Mouse (Mus musculus) heart, embryonic 16.5 days (tissue): ENCODE data around the gene Pitpnb. TPM values are rescaled to one million over a fixed set of nuclear protein-coding genes. Genes with fewer than 3 reads are reported as not detected.

Experiments used
- ATAC-seq: fragments of 200-750 bp; cut with Nextera tagmentation; replicated peaks from 2 replicates; pipeline ENCODE4 v1.8.0; 2017; ENCODE audit warnings: moderate number of reproducible peaks; ENCODE audit not compliant: insufficient read depth, low FRiP score; ENCODE audit errors: extremely low read depth
- H3K27ac ChIP-seq: fragments of 300-500 bp; sonication (generic); 2 replicates; pipeline ENCODE4 v1.5.1; 2014; ENCODE audit warnings: mild to moderate bottlenecking, low read length, control low read depth, moderate library complexity
- H3K27me3 ChIP-seq: fragments of 300-500 bp; sonication (generic); 2 replicates; pipeline ENCODE4 v1.6.1; 2014; ENCODE audit warnings: low read length, mixed read lengths; ENCODE audit not compliant: control insufficient read depth, insufficient read depth
- H3K36me3 ChIP-seq: fragments of 300-500 bp; sonication (generic); 2 replicates; pipeline ENCODE4 v1.6.1; 2014; ENCODE audit not compliant: control insufficient read depth, insufficient read depth
- H3K4me1 ChIP-seq: fragments of 300-500 bp; sonication (generic); 2 replicates; pipeline ENCODE4 v1.6.1; 2014; ENCODE audit warnings: low read length, mixed read lengths; ENCODE audit not compliant: control insufficient read depth, insufficient read depth
- H3K4me2 ChIP-seq: fragments of 300-500 bp; sonication (generic); 2 replicates; pipeline ENCODE4 v1.6.1; 2014; ENCODE audit warnings: low read depth, mild to moderate bottlenecking, control low read depth, low read length
- H3K4me3 ChIP-seq: fragments of 300-500 bp; sonication (generic); 2 replicates; pipeline ENCODE4 v1.5.1; 2014; ENCODE audit warnings: mild to moderate bottlenecking, control low read depth, low read length
- H3K9ac ChIP-seq: fragments of 300-500 bp; sonication (generic); 2 replicates; pipeline ENCODE4 v1.6.1; 2014; ENCODE audit warnings: low read length, control low read depth
- H3K9me3 ChIP-seq: fragments of 300-500 bp; sonication (generic); replicated peaks from 2 replicates; pipeline ENCODE4 v1.6.1; 2016; ENCODE audit warnings: low read length; ENCODE audit not compliant: control insufficient read depth
- WGBS: fragments of 180-500 bp; shearing (Covaris S2); extraction: QIAGEN DNeasy Blood & Tissue Kit; methylation state at CpG from one replicate; pipeline ENCODE4 v1.1.7; 2014; 5-methylcytosine and 5-hydroxymethylcytosine counted together
- polyA plus RNA-seq: library from polyadenylated mRNA; unstranded; fragments of >200 nt; fragmentation: Nextera tagmentation; extraction: Ambion mirVana; gene quantifications from 2 replicates; pipeline ENCODE4 v1.2.1, GENCODE M21; 2015

Gene Pitpnb
- polyA plus RNA-seq, 1 experiment from 2014 or later: 84.5 TPM

DNA sequence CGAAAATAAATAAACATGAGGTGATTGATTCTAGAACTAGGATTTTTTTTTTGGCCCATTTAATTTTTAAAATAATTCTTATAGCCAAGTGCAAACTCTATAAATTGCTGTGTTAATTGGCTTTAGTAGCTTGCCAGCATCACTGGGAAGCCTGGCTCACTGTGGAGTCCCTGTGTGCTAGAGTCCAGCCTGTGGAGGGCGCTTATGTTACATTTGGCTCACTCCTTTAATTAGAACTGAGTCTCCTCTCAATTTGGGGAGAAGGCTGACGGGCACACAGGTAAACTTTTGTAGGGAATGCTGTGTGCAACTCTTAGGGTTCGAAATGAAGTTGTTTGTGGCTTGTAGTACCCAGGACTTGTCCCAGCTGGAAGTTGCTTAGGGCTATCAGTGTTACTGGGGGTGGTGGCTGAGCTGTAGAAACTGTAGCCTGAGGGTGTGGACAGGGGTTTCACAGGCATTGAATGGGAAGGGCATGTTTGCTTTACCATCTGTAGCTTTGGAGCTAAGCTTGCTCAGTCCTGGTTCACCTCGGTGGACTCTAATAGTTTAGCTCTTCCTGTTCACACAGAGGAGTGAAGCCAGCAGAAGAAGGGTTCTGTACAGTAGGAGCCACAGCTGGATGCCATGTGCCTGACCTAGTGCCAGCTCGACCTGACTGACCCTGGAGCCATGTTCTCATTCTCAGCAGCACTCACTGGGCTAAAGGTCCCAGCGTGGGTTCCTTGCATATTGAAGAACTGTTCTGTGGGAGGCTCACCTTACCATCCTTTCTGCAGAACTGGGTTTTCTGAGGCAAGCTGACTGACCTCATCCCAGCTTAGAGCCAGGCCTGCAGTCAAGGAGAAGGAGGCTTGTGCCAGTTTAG lies 47.8 kb downstream of the Pitpnb start:
- Histone ChIP-seq H3K9ac (no peak overlapping the region), H3K9me3 (no peaks in the 10 kb centered on the region), H3K4me2 (no peak overlapping the region), H3K4me1 (no peaks in the 10 kb centered on the region), H3K36me3 (peaks cover 42% of the 10 kb centered on the region), H3K27me3 (no peaks in the 10 kb centered on the region), H3K4me3 (no peak overlapping the region), H3K27ac (no peak overlapping the region)
- 74% methylated on average over 7 of the region's 7 CpGs for WGBS
- ATAC-seq: no peak

DNA sequence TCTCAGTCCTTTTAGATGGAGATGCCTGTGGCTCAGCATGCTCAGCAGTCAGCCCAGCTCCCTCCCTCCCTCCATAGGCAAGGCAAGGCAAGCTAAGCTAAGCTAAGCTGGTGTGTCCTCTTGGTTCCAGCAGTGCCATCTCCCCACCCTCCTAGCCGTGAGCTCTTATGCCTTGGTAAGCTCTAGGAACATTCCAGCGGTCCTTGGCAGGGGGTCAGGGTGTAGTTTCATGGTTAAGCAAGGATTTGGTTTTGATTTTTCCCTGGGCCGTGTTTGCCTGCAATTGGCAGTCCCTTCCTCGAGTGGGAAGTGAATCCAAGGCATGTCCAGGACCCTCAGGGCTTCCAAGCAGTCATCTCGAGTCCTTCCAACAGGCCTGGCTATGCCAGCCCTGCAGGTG lies 52.8 kb downstream of the Pitpnb start:
- Histone ChIP-seq H3K27ac (no peak overlapping the region), H3K4me3 (no peak overlapping the region), H3K9me3 (no peaks in the 10 kb centered on the region), H3K4me1 (no peaks in the 10 kb centered on the region), H3K27me3 (no peaks in the 10 kb centered on the region), H3K9ac (no peak overlapping the region), H3K4me2 (no peak overlapping the region), H3K36me3 (peaks cover 66% of the 10 kb centered on the region)
- WGBS: 78% methylated on average over 5 of the region's 5 CpGs
- ATAC-seq: no peak

DNA sequence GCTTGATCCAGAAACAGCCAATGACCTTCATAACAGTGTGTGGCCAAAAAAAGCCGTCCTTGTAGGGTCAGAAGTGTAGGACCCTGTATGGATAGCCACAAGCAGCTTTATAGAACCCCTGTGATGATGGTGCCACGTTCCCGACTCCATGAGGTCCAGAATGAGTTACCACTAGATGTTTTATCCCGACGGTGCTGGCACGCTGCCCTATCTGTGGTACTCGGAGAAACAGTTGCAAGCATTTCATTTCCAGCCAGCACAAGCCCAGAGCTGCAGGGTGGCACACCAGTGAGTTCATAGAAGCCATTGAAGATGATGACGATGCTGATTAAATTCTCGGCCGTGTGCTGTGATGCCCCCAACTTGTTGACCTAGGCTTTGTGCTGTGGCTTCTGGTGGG lies 60.3 kb downstream of the Pitpnb start:
- H3K4me2 ChIP-seq: no peak overlapping the region
- peaks cover 21% of the 10 kb centered on the region for H3K36me3 ChIP-seq
- ATAC-seq: no peak
- no peak overlapping the region for H3K27ac ChIP-seq
- no peak overlapping the region for H3K4me3 ChIP-seq
- H3K9me3 ChIP-seq: no peaks in the 10 kb centered on the region
- 47% methylated on average over 10 of the region's 10 CpGs for WGBS
- H3K27me3 ChIP-seq: no peaks in the 10 kb centered on the region
- no peak overlapping the region for H3K9ac ChIP-seq
- H3K4me1 ChIP-seq: peaks cover 27% of the 10 kb centered on the region

DNA sequence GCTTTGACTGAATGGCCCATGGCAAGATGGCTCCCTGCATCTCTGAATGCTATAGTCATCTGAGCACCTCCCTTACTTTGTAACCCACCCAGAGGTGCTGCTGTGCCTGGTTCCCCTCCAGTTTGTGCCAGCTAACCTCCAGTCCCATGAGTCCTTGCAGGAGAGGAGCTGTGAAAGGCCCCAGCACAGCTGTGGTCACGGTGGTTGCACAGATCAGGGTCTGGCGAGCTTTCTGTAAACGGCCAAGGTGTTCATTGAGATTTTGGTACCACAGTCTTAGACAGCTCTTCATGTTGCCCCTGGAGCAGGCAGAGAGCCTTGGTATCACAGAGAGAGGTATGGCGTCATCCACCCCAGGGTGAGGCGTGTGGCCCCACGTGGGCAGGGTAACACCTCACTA lies 60.9 kb downstream of the Pitpnb start:
- H3K4me2 ChIP-seq: no peak overlapping the region
- no peak overlapping the region for H3K9ac ChIP-seq
- 78% methylated on average over 6 of the region's 6 CpGs for WGBS
- no peaks in the 10 kb centered on the region for H3K27me3 ChIP-seq
- no peak overlapping the region for H3K4me3 ChIP-seq
- peaks cover 28% of the 10 kb centered on the region for H3K4me1 ChIP-seq
- H3K27ac ChIP-seq: no peak overlapping the region
- H3K9me3 ChIP-seq: no peaks in the 10 kb centered on the region
- peaks cover 18% of the 10 kb centered on the region for H3K36me3 ChIP-seq
- ATAC-seq: no peak

DNA sequence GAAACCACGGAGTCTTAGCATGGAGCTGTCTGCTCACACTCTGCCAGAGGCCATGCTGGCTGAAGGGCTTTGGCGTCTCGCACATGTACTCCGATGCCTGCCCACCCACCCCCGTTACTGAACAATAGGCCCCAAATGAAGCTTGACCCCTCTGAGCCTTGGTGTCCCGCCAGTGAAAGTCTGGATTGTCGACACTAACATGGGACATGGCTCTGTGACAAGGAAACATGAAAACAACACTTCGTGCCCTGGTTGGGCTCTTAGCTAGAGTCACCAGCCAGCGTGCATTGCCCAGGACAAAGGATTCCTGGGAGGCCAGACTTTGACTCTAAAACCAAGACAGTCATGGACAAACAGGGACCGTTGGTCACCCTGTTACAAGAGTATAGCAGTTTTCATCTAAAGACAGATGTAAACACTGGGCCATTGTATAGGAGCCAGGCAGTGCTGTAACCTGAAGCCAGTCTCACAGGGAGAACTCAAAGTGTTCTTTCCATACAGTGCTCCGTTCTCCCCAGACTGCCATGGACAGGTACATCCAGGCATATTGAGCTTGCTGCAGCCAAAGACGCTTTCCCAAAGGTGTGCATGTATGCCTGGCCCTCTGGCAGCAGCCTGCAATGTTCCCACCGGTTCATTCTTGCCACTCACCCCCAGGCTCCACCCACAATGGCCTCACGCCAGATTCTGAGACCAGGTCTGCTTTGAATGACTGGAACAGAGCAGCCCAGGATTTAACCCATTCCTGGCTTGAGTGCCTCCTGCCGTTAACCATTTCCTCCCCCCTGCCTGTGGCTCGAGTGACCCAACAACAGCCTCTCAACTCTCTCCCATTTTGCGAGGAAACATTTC lies 63.0 kb downstream of the Pitpnb start:
- WGBS: 16% methylated on average over 17 of the region's 17 CpGs
- peak; percentile 80 for ATAC-seq
- Histone ChIP-seq H3K4me3 (peak overlapping the region; percentile 0; the same call in 1 of the 2 replicates), H3K9ac (no peak overlapping the region), H3K4me1 (peaks cover 32% of the 10 kb centered on the region), H3K27me3 (peaks cover 5% of the 10 kb centered on the region; the same call in 1 of the 2 replicates), H3K9me3 (no peaks in the 10 kb centered on the region), H3K36me3 (no peaks in the 10 kb centered on the region), H3K27ac (peak overlapping the region; percentile 28; the same call in 1 of the 2 replicates), H3K4me2 (peak overlapping the region; percentile 50)

DNA sequence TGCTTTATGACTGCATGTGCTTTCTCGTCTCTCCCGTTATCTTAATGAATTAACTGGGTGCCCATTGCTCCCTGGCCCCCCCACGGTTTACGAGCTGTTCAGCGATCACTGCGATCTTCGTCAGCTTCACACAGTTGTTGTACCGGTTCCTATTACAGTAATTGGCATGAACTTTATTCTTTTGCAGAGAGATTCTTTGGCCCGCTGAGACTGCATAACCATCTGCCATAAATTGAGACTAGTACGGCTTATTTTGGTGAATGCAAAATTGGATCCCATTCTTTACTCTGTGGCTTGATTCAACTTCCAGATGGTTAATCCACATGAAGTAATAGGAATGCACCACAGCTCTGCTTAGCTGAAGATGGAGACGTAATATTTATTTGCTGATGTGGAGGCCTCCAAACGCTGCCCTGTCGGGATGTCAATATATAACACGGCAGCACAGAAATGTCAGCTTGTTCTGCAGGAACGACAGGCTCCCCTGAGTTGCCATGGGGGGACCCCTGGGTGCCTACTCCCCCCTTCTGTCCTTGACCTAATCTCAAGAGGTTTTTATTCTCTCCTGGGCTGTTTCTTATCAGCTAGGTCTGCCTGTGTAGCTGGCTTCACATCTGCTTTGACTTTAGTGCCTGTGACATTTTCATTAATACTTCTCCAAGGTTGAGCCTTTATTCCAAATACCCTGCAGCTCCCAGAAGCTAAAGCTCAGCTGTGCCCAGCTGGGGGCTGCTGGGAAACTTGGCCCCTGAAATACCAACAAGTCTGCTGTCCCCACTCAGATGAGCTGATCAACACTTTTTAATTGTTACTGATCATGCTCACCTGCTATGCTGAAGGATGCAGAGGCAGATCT lies 63.9 kb downstream of the Pitpnb start:
- 22% methylated on average over 15 of the region's 15 CpGs for WGBS
- Histone ChIP-seq H3K9me3 (no peaks in the 10 kb centered on the region), H3K4me3 (peak overlapping the region; percentile 0; the same call in 1 of the 2 replicates), H3K36me3 (no peaks in the 10 kb centered on the region), H3K4me1 (peaks cover 32% of the 10 kb centered on the region), H3K27me3 (peaks cover 5% of the 10 kb centered on the region; the same call in 1 of the 2 replicates), H3K9ac (no peak overlapping the region), H3K4me2 (peak overlapping the region; percentile 50), H3K27ac (no peak overlapping the region)
- ATAC-seq: no peak

DNA sequence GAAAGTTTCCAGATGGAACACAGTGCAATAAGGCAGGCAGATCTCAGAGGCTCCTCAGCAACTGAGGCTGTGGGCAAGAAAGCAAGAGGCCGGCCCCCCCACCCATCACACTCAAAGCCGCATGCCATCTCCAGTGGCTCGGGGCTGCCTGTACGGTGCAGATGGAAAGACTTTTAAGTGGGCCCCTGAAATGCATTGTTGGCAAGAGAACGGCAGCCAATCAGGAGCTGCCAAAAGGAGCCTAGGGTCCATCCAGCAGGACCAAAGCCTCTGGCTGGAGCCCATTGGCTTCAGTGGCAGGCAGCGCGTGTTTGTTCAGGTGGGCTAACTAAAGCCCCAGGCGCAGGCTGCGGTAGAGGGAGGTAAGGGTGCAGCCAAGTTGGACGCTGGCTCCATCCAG lies 65.2 kb downstream of the Pitpnb start:
- Histone ChIP-seq H3K27ac (no peak overlapping the region), H3K4me1 (peaks cover 31% of the 10 kb centered on the region)
- no peak for ATAC-seq

DNA sequence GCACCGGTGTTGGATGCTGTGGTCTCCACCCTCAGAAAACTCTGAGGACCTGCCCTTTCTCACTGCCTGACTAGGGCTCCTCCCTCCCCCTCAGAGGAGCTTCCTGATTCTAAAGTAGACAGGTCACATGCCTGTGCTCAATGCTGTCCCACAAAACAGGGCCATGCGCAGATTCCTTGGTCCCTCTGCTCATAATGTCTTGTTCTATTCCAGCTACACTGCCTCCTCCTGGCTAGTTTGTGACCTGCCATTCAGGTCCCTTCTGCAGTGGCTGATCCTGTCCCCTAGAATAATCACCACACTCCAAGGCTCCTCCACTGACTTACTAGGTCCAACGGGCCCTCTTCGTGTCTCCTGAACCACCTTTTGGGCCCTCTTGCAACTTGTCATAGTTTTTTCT lies 65.6 kb downstream of the Pitpnb start:
- peaks cover 27% of the 10 kb centered on the region for H3K4me1 ChIP-seq
- WGBS: 67% methylated on average over 4 of the region's 4 CpGs

More for the DNA sequence above, 65.2 kb downstream of the Pitpnb start:
- no peaks in the 10 kb centered on the region for H3K9me3 ChIP-seq
- no peak overlapping the region for H3K9ac ChIP-seq
- H3K4me2 ChIP-seq: no peak overlapping the region
- 46% methylated on average over 10 of the region's 10 CpGs for WGBS
- H3K36me3 ChIP-seq: no peaks in the 10 kb centered on the region
- H3K27me3 ChIP-seq: peaks cover 5% of the 10 kb centered on the region; the same call in 1 of the 2 replicates
- H3K4me3 ChIP-seq: no peak overlapping the region

More for the DNA sequence above, 65.6 kb downstream of the Pitpnb start:
- Histone ChIP-seq H3K9ac (no peak overlapping the region), H3K36me3 (no peaks in the 10 kb centered on the region), H3K9me3 (no peaks in the 10 kb centered on the region), H3K27me3 (peaks cover 5% of the 10 kb centered on the region; the same call in 1 of the 2 replicates), H3K4me2 (no peak overlapping the region), H3K4me3 (no peak overlapping the region), H3K27ac (no peak overlapping the region)
- no peak for ATAC-seq
